Mouse (Mus musculus): ENCODE results near the gene Pnmal2. TPM values are rescaled to one million over a fixed set of nuclear protein-coding genes. Genes with fewer than 3 reads are reported as not detected.
A peak's percentile ranks its signal among the peaks of the same experiment; 100 is the strongest.

The Pnmal2 gene
- polyA plus RNA-seq, 1 experiment, result 2.0 TPM

DNA sequence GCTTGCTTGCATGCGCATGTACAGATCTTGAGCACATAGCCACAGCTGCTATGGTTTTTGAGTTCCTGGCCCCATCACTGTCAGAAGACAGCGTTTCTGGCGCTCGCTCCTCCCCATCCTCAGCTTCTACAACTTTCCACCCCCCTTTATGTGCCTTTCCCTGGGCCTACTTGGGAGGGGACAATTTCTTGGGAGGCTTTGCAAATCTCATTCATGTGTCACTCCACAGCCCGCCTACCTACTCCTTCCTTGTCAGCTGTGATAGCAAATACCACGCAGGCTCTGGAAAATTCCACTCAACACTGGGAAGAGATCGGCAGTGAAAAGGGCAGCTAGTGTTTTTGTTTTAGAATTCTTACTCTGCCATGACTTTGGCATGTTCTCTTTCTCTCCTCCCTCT, 4.2 kb upstream of the Pnmal2 start:
- 76% methylated on average over 7 of the region's 7 CpGs for WGBS
- Histone ChIP-seq H3K27me3 (ENCODE audit: control insufficient read depth, insufficient read depth, low read length) (0 out of 2 replicates have a peak, but pooled peaks cover 2% of the 10 kb centered on the region), H3K27ac (ENCODE audit: insufficient read depth, low read length) (no peak overlapping the region)

DNA sequence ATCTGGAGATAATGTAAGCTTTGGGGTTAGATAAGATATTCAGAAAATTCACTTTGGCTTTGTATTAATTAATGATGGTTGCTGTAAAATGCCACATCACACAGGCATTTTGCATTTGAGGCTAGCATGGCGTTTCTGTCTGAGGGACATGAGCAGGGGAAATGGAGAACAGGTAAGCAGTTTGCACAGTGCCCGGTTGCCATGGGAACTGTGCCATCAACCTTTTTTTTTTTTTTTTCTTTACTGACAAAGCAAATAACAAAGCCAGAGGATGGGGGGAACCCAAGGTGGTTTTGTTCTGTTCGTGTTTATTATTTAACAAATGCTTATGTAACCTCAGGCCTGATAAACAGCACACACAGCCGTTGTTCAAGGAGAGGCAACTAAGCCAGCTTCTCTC, 1.6 kb upstream of the Pnmal2 start:
- Histone ChIP-seq H3K27me3 (ENCODE audit: control insufficient read depth, insufficient read depth, low read length) (peaks cover 9% of the 10 kb centered on the region), H3K36me3 (ENCODE audit: control insufficient read depth, insufficient read depth, low read length) (no peaks in the 10 kb centered on the region), H3K4me1 (ENCODE audit: control insufficient read depth, insufficient read depth, insufficient read length) (peaks cover 7% of the 10 kb centered on the region), H3K27ac (ENCODE audit: insufficient read depth, low read length) (no peak overlapping the region), H3K4me3 (ENCODE audit: extremely low read depth, insufficient read depth, insufficient read length) (no peak overlapping the region)
- WGBS, result 65% methylated on average over 4 of the region's 4 CpGs
- no peak for DNase-seq (ENCODE audit: low read depth in 1 of 2, low spot score in 2 of 2)
- TF ChIP-seq POLR2A (IDR thresholded peaks at IDR 0.05; ENCODE audit: low read depth, low read length) (no peak), CTCF (IDR thresholded peaks at IDR 0.05; ENCODE audit: extremely low read depth, insufficient read depth, insufficient read length, insufficient replicate concordance) (no peak)

More for the DNA sequence above, 4.2 kb upstream of the Pnmal2 start:
- no peaks in the 10 kb centered on the region for H3K36me3 ChIP-seq (ENCODE audit: control insufficient read depth, insufficient read depth, low read length)
- no peak for DNase-seq (ENCODE audit: low read depth in 1 of 2, low spot score in 2 of 2)
- TF ChIP-seq CTCF (IDR thresholded peaks at IDR 0.05; ENCODE audit: extremely low read depth, insufficient read depth, insufficient read length, insufficient replicate concordance), result no peak
- no peak for TF ChIP-seq POLR2A (IDR thresholded peaks at IDR 0.05; ENCODE audit: low read depth, low read length)
- no peak overlapping the region for H3K4me3 ChIP-seq (ENCODE audit: extremely low read depth, insufficient read depth, insufficient read length)
- peaks cover 4% of the 10 kb centered on the region for H3K4me1 ChIP-seq (ENCODE audit: control insufficient read depth, insufficient read depth, insufficient read length)

DNA sequence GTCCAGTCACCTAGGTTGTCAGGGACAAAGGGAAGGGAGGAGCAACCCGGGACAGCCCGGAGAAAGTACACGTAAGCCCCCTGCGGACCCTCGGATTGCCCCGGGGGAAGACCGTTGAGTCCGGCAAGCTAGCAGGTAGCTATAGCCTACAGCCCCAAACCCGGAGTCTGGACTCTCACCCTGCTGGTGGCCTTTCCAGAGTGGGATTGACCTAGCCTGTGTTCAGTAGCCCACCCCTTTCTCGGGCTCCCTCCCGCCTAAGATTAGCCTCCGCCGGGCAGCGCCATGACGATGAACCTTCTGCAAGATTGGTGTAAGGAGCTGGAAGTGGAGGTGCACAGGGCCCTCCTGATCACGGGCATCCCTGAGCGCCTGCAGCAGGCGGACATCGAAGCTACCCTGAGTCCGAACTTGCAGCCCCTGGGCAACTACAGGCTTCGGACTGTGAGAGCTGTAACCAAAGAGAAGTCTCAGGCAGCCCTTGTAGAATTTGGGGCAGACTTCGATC, 380 bp downstream of the Pnmal2 start:
- no peaks in the 10 kb centered on the region for H3K36me3 ChIP-seq (ENCODE audit: control insufficient read depth, insufficient read depth, low read length)
- H3K4me3 ChIP-seq (ENCODE audit: extremely low read depth, insufficient read depth, insufficient read length), result peak overlapping the region; percentile 56
- TF ChIP-seq CTCF (IDR thresholded peaks at IDR 0.05; ENCODE audit: extremely low read depth, insufficient read depth, insufficient read length, insufficient replicate concordance), result no peak
- no peak for TF ChIP-seq POLR2A (IDR thresholded peaks at IDR 0.05; ENCODE audit: low read depth, low read length)
- no peak for DNase-seq (ENCODE audit: low read depth in 1 of 2, low spot score in 2 of 2)
- H3K27me3 ChIP-seq (ENCODE audit: control insufficient read depth, insufficient read depth, low read length), result peaks cover 9% of the 10 kb centered on the region
- 8% methylated on average over 22 of the region's 22 CpGs for WGBS
- peaks cover 7% of the 10 kb centered on the region for H3K4me1 ChIP-seq (ENCODE audit: control insufficient read depth, insufficient read depth, insufficient read length)
- no peak overlapping the region for H3K27ac ChIP-seq (ENCODE audit: insufficient read depth, low read length)

DNA sequence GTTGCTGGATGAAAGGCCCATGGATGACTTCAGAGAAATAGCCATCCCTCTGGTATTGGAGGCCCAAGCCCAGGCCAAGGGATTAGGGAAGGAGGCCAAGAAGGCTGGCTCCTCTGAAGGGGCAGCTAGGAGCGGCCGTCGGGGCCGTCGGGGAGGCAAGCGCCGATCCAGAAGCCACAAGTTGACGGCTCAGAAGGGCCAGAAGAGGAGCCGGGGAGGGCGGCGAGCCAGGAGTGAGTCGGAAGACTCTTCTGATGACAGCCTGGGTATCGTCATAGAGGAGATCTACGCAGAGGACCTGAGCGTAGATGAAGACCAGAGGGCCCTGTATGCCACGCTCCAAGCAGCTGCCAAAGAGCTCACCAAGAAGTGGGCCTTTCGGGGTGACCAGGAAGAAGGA, 937 bp downstream of the Pnmal2 start:
- H3K4me1 ChIP-seq (ENCODE audit: control insufficient read depth, insufficient read depth, insufficient read length), result peaks cover 7% of the 10 kb centered on the region
- no peak for DNase-seq (ENCODE audit: low read depth in 1 of 2, low spot score in 2 of 2)
- no peak for TF ChIP-seq CTCF (IDR thresholded peaks at IDR 0.05; ENCODE audit: extremely low read depth, insufficient read depth, insufficient read length, insufficient replicate concordance)
- no peak for TF ChIP-seq POLR2A (IDR thresholded peaks at IDR 0.05; ENCODE audit: low read depth, low read length)
- peaks cover 9% of the 10 kb centered on the region for H3K27me3 ChIP-seq (ENCODE audit: control insufficient read depth, insufficient read depth, low read length)
- no peak overlapping the region for H3K27ac ChIP-seq (ENCODE audit: insufficient read depth, low read length)
- H3K4me3 ChIP-seq (ENCODE audit: extremely low read depth, insufficient read depth, insufficient read length), result no peak overlapping the region
- 29% methylated on average over 17 of the region's 17 CpGs for WGBS
- no peaks in the 10 kb centered on the region for H3K36me3 ChIP-seq (ENCODE audit: control insufficient read depth, insufficient read depth, low read length)

DNA sequence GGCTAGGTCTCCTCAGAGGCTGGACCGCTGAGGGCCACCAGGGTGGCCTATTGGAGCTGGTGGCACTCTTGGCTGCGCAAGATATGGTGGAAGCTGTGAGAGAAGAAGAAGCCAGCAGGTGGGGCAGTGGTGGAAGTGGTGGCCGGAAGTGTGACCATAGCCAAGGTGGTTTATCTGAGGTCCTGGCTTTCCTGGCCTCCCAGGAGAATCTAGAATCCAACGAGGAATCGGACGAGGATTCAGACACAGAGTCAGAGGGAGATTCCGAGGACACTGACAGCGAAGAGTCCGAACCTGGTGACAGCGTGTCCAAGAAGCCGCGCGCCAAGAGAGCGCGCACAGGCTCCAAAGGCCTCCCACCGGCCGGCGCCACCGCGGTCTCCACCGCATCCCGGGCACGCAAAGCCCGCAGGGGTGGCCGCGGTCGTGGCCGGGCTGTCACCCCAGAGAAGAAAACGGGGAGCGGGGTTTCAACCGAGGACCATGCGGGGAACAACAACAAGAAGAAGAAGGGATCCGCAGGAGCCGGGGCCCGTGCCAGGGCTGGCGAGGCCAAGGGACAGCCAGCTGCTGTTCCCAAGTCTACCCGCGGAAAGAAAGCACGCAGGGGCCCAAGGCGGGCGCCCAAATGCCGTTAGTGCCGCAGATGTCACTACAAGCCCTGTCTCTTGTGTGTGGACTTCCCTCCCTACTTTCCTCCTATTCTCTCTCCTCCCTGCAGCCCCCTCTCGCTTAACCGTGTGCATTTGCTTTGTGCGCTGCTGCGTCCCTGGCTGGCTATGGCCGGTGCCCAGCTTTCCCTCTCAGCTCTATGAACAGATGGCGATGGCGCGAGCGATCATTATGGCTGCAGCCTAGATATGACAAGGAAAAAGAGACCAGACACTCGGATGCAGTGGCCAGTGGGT, 2.2 kb downstream of the Pnmal2 start:
- whole genome bisulfite sequencing, result 7% methylated on average over 53 of the region's 53 CpGs
- Histone ChIP-seq H3K27ac (ENCODE audit: insufficient read depth, low read length) (no peak overlapping the region), H3K4me1 (ENCODE audit: control insufficient read depth, insufficient read depth, insufficient read length) (peaks cover 7% of the 10 kb centered on the region), H3K36me3 (ENCODE audit: control insufficient read depth, insufficient read depth, low read length) (no peaks in the 10 kb centered on the region), H3K27me3 (ENCODE audit: control insufficient read depth, insufficient read depth, low read length) (peaks cover 9% of the 10 kb centered on the region), H3K4me3 (ENCODE audit: extremely low read depth, insufficient read depth, insufficient read length) (no peak overlapping the region)
- TF ChIP-seq CTCF (IDR thresholded peaks at IDR 0.05; ENCODE audit: extremely low read depth, insufficient read depth, insufficient read length, insufficient replicate concordance), result no peak
- no peak for TF ChIP-seq POLR2A (IDR thresholded peaks at IDR 0.05; ENCODE audit: low read depth, low read length)
- no peak for DNase-seq (ENCODE audit: low read depth in 1 of 2, low spot score in 2 of 2)

DNA sequence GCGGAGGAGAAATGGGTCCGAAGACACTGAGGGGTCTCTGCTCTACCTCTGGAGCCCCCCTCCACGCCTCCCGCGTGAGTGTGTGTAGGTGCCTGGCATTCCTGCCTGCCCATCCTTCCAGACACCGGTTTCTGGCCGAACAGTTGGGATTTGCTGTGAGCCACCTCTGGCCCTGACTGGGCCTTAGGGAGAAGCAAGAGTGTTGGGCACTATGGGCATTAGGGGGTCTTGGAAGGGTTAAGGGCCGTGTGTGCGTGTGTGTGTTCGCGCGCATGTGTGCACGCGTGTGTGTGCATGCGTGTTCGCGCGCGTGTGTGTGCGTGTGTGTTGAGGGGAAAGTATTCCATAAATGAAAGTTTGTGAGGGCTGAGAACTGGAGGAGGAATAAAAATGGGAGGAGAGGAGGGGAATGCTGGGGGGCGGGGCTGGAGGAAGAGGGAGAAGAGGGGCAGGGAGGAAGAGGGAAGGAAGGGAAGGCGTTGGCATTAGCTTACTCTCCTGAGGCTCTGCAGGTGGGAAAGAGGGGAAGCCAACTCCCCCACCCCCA, 2.9 kb downstream of the Pnmal2 start:
- Histone ChIP-seq H3K27ac (ENCODE audit: insufficient read depth, low read length) (no peak overlapping the region), H3K27me3 (ENCODE audit: control insufficient read depth, insufficient read depth, low read length) (peaks cover 9% of the 10 kb centered on the region), H3K4me1 (ENCODE audit: control insufficient read depth, insufficient read depth, insufficient read length) (peaks cover 7% of the 10 kb centered on the region), H3K4me3 (ENCODE audit: extremely low read depth, insufficient read depth, insufficient read length) (no peak overlapping the region), H3K36me3 (ENCODE audit: control insufficient read depth, insufficient read depth, low read length) (no peaks in the 10 kb centered on the region)
- TF ChIP-seq POLR2A (IDR thresholded peaks at IDR 0.05; ENCODE audit: low read depth, low read length), result no peak
- TF ChIP-seq CTCF (IDR thresholded peaks at IDR 0.05; ENCODE audit: extremely low read depth, insufficient read depth, insufficient read length, insufficient replicate concordance), result no peak
- WGBS, result 38% methylated on average over 22 of the region's 22 CpGs
- DNase-seq (ENCODE audit: low read depth in 1 of 2, low spot score in 2 of 2), result no peak
